11 mouse cellular contexts compared by ENCODE assay signal in the genomic region with DNA sequence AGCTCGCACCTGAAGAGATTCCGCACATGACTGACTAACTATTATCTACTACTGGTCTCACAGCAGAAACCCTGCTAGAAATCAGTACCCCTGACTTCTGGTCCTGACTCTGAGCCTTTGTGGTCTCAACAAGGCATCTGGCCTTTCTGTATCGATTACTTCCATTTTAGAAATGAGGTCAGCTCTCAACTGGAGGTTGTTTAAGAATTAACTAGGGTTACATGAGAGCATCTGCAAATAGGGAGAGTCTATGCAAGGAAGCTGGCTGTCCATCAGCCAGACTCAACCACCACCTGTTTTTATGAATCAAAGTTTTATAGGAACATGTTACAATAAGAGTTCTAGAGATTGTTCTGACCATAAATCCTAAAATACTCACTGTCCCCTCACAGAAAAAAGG. TPM values are rescaled to one million over a fixed set of nuclear protein-coding genes. Genes with fewer than 3 reads are reported as not detected.
DNase-seq lines count a peak whose midpoint lies in the region; ATAC-seq lines count a peak whose summit lies in the region.
"Had no signal": no experiment of that assay in that cellular context is flagged by ENCODE, and none has a peak within 500 bp of the region (broad histone marks: within the 10 kb centered on the region; RNA-seq: fewer than 3 reads in every experiment).

No protein-coding gene starts in this region.

- WGBS in heart, embryonic 11.5 days (ENCODE audit: insufficient replicate concordance) = 76% methylated on average over 3 of the region's 3 CpGs
- WGBS in lung, embryonic 16.5 days = 82% methylated on average over 3 of the region's 3 CpGs
- 90% methylated on average over 3 of the region's 3 CpGs for WGBS in limb, embryonic 13.5 days
- 92% methylated on average over 3 of the region's 3 CpGs for WGBS in neural tube, embryonic 12.5 days

- 0 out of 2 replicates have a peak overlapping the region, but pooled peaks have one; percentile 94 for H3K4me2 ChIP-seq in heart, embryonic 11.5 days
- peak overlapping the region; percentile 25; the same call in 1 of the 2 replicates for H3K4me2 ChIP-seq in lung, embryonic 16.5 days (ENCODE audit: low read depth, low read length)
- H3K4me2 ChIP-seq in limb, embryonic 13.5 days (replicated peaks) = peak overlapping the region; percentile 95
- peak overlapping the region; percentile 78 for H3K4me2 ChIP-seq in neural tube, embryonic 12.5 days (replicated peaks)

- no peak for DNase-seq in heart, postnatal 14 days
- DNase-seq in lung, postnatal 14 days = no peak
- no peak for DNase-seq in kidney, adult 11 months
- DNase-seq: adrenal gland, postnatal 36 days; cerebellum, postnatal 14 days had no signal

- H3K4me3 ChIP-seq in heart, embryonic 11.5 days (ENCODE audit: low read depth, low read length) = no peak overlapping the region; the same call in 1 of the 2 replicates
- H3K4me3 ChIP-seq in lung, embryonic 16.5 days (ENCODE audit: low read length) = no peak overlapping the region
- no peak overlapping the region for H3K4me3 ChIP-seq in limb, embryonic 13.5 days
- no peak overlapping the region for H3K4me3 ChIP-seq in neural tube, embryonic 12.5 days

- H3K9ac ChIP-seq in heart, embryonic 11.5 days (ENCODE audit: low read depth, low read length) = no peak overlapping the region
- H3K9ac ChIP-seq in lung, embryonic 16.5 days (ENCODE audit: low read length) = 0 out of 2 replicates have a peak overlapping the region, but pooled peaks have one; percentile 37
- peak overlapping the region; percentile 31; the same call in 1 of the 2 replicates for H3K9ac ChIP-seq in limb, embryonic 13.5 days
- no peak overlapping the region for H3K9ac ChIP-seq in neural tube, embryonic 12.5 days

- intact Hi-C loops in heart, postnatal 14 days (cut with DNase I) = no loop called here

- H3K9me3 ChIP-seq in heart, embryonic 11.5 days (replicated peaks; ENCODE audit: control insufficient read depth, low read length) = no peaks in the 10 kb centered on the region
- H3K9me3 ChIP-seq in lung, embryonic 16.5 days (ENCODE audit: control insufficient read depth, low read length) = no peaks in the 10 kb centered on the region
- H3K9me3 ChIP-seq in limb, embryonic 13.5 days = no peaks in the 10 kb centered on the region
- H3K9me3 ChIP-seq in neural tube, embryonic 12.5 days = no peaks in the 10 kb centered on the region

- no peaks in the 10 kb centered on the region for H3K27me3 ChIP-seq in heart, embryonic 11.5 days (ENCODE audit: control insufficient read depth, insufficient read depth, low read length)
- H3K27me3 ChIP-seq in lung, embryonic 16.5 days (ENCODE audit: control insufficient read depth, insufficient read depth, low read depth, low read length) = no peaks in the 10 kb centered on the region
- no peaks in the 10 kb centered on the region for H3K27me3 ChIP-seq in limb, embryonic 13.5 days
- H3K27me3 ChIP-seq in neural tube, embryonic 12.5 days (replicated peaks) = no peaks in the 10 kb centered on the region

- H3K4me1 ChIP-seq in heart, embryonic 11.5 days (ENCODE audit: control insufficient read depth, insufficient read depth, low read length) = peaks cover 19% of the 10 kb centered on the region
- peaks cover 24% of the 10 kb centered on the region for H3K4me1 ChIP-seq in lung, embryonic 16.5 days (replicated peaks; ENCODE audit: control insufficient read depth, insufficient read depth, low read length)
- H3K4me1 ChIP-seq in limb, embryonic 13.5 days = peaks cover 28% of the 10 kb centered on the region
- peaks cover 31% of the 10 kb centered on the region for H3K4me1 ChIP-seq in neural tube, embryonic 12.5 days

- H3K36me3 ChIP-seq in heart, embryonic 11.5 days (ENCODE audit: control insufficient read depth, insufficient read depth, low read length) = peaks cover 35% of the 10 kb centered on the region
- peaks cover 24% of the 10 kb centered on the region for H3K36me3 ChIP-seq in lung, embryonic 16.5 days (ENCODE audit: control insufficient read depth, insufficient read depth, low read length)
- H3K36me3 ChIP-seq in limb, embryonic 13.5 days = peaks cover 46% of the 10 kb centered on the region
- peaks cover 43% of the 10 kb centered on the region for H3K36me3 ChIP-seq in neural tube, embryonic 12.5 days

- H3K27ac ChIP-seq in heart, embryonic 11.5 days (ENCODE audit: low read depth, low read length) = no peak overlapping the region
- no peak overlapping the region for H3K27ac ChIP-seq in lung, embryonic 16.5 days (ENCODE audit: low read length)
- H3K27ac ChIP-seq in limb, embryonic 13.5 days = no peak overlapping the region
- H3K27ac ChIP-seq in neural tube, embryonic 12.5 days = no peak overlapping the region
- H3K27ac ChIP-seq: macrophage had no signal

- ATAC-seq in heart, embryonic 11.5 days (replicated peaks; ENCODE audit: insufficient number of reproducible peaks, low FRiP score, low TSS enrichment) = no peak
- ATAC-seq in lung, embryonic 16.5 days (ENCODE audit: low read depth) = no peak
- ATAC-seq in limb, embryonic 13.5 days (ENCODE audit: low FRiP score, low read depth) = no peak
- ATAC-seq in neural tube, embryonic 12.5 days (ENCODE audit: low FRiP score, low read depth) = no peak
- ATAC-seq in CD4-positive, CD25-positive, alpha-beta regulatory T cell, adult 4 months = no peak

RNA-seq across cellular contexts. Expression of a gene that starts 2.8 kb away (rescaled TPM):
- polyA plus RNA-seq in heart, embryonic 11.5 days (2014; fragmentation: Nextera tagmentation; extraction: Ambion mirVana) = 16.7 and 17.2 TPM in 2 replicates
- 100 to 1,000 TPM; 301 to 315 TPM for total RNA-seq in heart, postnatal 14 days (2021)
- 23.4 and 24.5 TPM in 2 replicates for polyA plus RNA-seq in lung, embryonic 16.5 days (2015; fragmentation: Nextera tagmentation; extraction: Ambion mirVana)
- polyA plus RNA-seq in limb, embryonic 13.5 days (2015; fragmentation: Nextera tagmentation; extraction: Ambion mirVana) = 16.7 and 18.9 TPM in 2 replicates
- polyA plus RNA-seq in neural tube, embryonic 12.5 days (2016; fragmentation: Nextera tagmentation; extraction: Ambion mirVana) = 46.3 and 59.8 TPM in 2 replicates
- 1 to 10 TPM; 4.0 to 4.6 TPM for polyA plus RNA-seq in CD4-positive, CD25-positive, alpha-beta regulatory T cell, adult 4 months (2017; shearing (Covaris generic))

Comparison
In these comparisons a context has a peak if more than half of its experiments do, and no peak if none do; other contexts are left out.
1. H3K4me2 ChIP-seq: peak in every context shown above with its lines; median percentile 95 in limb, embryonic 13.5 days; 94 in heart, embryonic 11.5 days; 78 in neural tube, embryonic 12.5 days; 25 in lung, embryonic 16.5 days.
2. H3K9ac ChIP-seq: peak in lung, embryonic 16.5 days (single experiment) and limb, embryonic 13.5 days (single experiment); none in heart, embryonic 11.5 days (single experiment) and neural tube, embryonic 12.5 days (single experiment).